Mouse (Mus musculus) liver, postnatal 0 days (tissue): Measurements from ENCODE around the gene Mknk1. TPM values are rescaled to one million over a fixed set of nuclear protein-coding genes. Genes with fewer than 3 reads are reported as not detected.

ENCODE experiments used
- ATAC-seq: fragments of 200-750 bp; cut with Nextera tagmentation; 2 replicates; pipeline ENCODE4 v1.8.0; 2017; ENCODE audit warnings: mild to moderate bottlenecking, moderate library complexity
- DNase-seq: peaks from one replicate; pipeline ENCODE4 v3.0.0-alpha.2; 2016
- H3K27ac ChIP-seq: fragments of 300-500 bp; sonication (generic); 2 replicates; pipeline ENCODE4 v1.5.1; 2014; ENCODE audit warnings: antibody characterized with exemption, moderate library complexity, mild to moderate bottlenecking, low read depth
- H3K27me3 ChIP-seq: fragments of 300-500 bp; sonication (generic); 2 replicates; pipeline ENCODE4 v1.6.1; 2014; ENCODE audit warnings: low read length, control low read depth, mixed read lengths; ENCODE audit not compliant: insufficient read depth
- H3K36me3 ChIP-seq: fragments of 300-500 bp; sonication (generic); replicated peaks from 2 replicates; pipeline ENCODE4 v1.6.1; 2014; ENCODE audit warnings: mild to moderate bottlenecking, control low read depth, low read length, moderate library complexity, mixed read lengths; ENCODE audit not compliant: insufficient read depth
- H3K4me1 ChIP-seq: fragments of 300-500 bp; sonication (generic); 2 replicates; pipeline ENCODE4 v1.6.1; 2014; ENCODE audit warnings: antibody characterized with exemption, mild to moderate bottlenecking, control low read depth; ENCODE audit not compliant: insufficient read depth
- H3K4me2 ChIP-seq: fragments of 300-500 bp; sonication (generic); 2 replicates; pipeline ENCODE4 v1.6.1; 2014; ENCODE audit warnings: low read depth, mild to moderate bottlenecking, low read length, moderate library complexity, mixed read lengths
- H3K4me3 ChIP-seq: fragments of 300-500 bp; sonication (generic); 2 replicates; pipeline ENCODE4 v1.5.1; 2014; ENCODE audit warnings: low read depth, low read length
- H3K9ac ChIP-seq: fragments of 300-500 bp; sonication (generic); replicated peaks from 2 replicates; pipeline ENCODE4 v1.6.1; 2014; ENCODE audit warnings: mild to moderate bottlenecking, moderate library complexity
- H3K9me3 ChIP-seq: fragments of 300-500 bp; sonication (generic); 2 replicates; pipeline ENCODE4 v1.6.1; 2016; ENCODE audit warnings: mild to moderate bottlenecking, control low read depth, low read length, mixed read lengths
- CTCF ChIP-seq: sonication (generic); IDR thresholded peaks from 2 replicates; pipeline ENCODE4 v1.5.1; 2016; ENCODE audit warnings: antibody characterized with exemption, low read depth
- EP300 ChIP-seq: IDR thresholded peaks from 2 replicates; pipeline ENCODE4 v1.6.1; 2016; ENCODE audit warnings: antibody characterized with exemption, low read depth, mild to moderate bottlenecking
- WGBS: fragments of 180-500 bp; shearing (Covaris S2); extraction: QIAGEN DNeasy Blood & Tissue Kit; methylation state at CpG from one replicate; pipeline ENCODE4 v1.1.7; 2014; ENCODE audit not compliant: insufficient replicate concordance; 5-methylcytosine and 5-hydroxymethylcytosine counted together
- polyA plus RNA-seq: library from polyadenylated mRNA; unstranded; fragments of >200 nt; fragmentation: Nextera tagmentation; extraction: Ambion mirVana; gene quantifications from 2 replicates; pipeline ENCODE4 v1.2.1, GENCODE M21; 2015

Gene Mknk1
- polyA plus RNA-seq, 1 experiment from 2014 or later = 37.0 TPM

GRCm38 (mm10) chr4:115923262-115923880, 84.4 kb downstream of the Mknk1 start:
- 75% methylated on average over 16 of the region's 16 CpGs for WGBS
- Histone ChIP-seq H3K9ac (no peak overlapping the region), H3K4me3 (no peak overlapping the region), H3K9me3 (no peaks in the 10 kb centered on the region), H3K4me2 (no peak overlapping the region), H3K36me3 (no peaks in the 10 kb centered on the region), H3K27ac (no peak overlapping the region), H3K27me3 (peaks cover 12% of the 10 kb centered on the region; the same call in 1 of the 2 replicates), H3K4me1 (no peaks in the 10 kb centered on the region)
- TF ChIP-seq CTCF (no peak), EP300 (no peak)
- DNase-seq (no peak), ATAC-seq (no peak)

- no peaks in the 10 kb centered on the region for H3K36me3 ChIP-seq
- TF ChIP-seq CTCF (no peak), EP300 (no peak)
- H3K4me1 ChIP-seq = no peaks in the 10 kb centered on the region
- DNase-seq (no peak), ATAC-seq (no peak)
- H3K9me3 ChIP-seq = no peaks in the 10 kb centered on the region
- peaks cover 36% of the 10 kb centered on the region for H3K27me3 ChIP-seq
- no peak overlapping the region for H3K9ac ChIP-seq
- 53% methylated on average over 7 of the region's 7 CpGs for WGBS
- H3K4me3 ChIP-seq = no peak overlapping the region
- no peak overlapping the region for H3K4me2 ChIP-seq
- H3K27ac ChIP-seq = no peak overlapping the region
Observed at GRCm38 (mm10) chr4:115927637-115928036, 88.6 kb downstream of the Mknk1 start.

Other genes starting within 250 kb of the Mknk1 start
- 16.1 and 18.5 TPM in 2 replicates for gene Cyp4a32, start 238.2 kb upstream of the Mknk1 start, polyA plus RNA-seq
- gene Cyp4b1, start 191.5 kb upstream of the Mknk1 start, polyA plus RNA-seq = 10.5 and 12.6 TPM in 2 replicates
- 8.3 and 8.4 TPM in 2 replicates for gene Efcab14, start 101.5 kb upstream of the Mknk1 start, polyA plus RNA-seq
- 0.14 and 0.22 TPM in 2 replicates for gene Tex38, start 58.2 kb upstream of the Mknk1 start, polyA plus RNA-seq
- gene Atpaf1, start 54.4 kb upstream of the Mknk1 start, polyA plus RNA-seq = 14.5 and 15.2 TPM in 2 replicates
- 7.3 and 10.0 TPM in 2 replicates for gene Mob3c, start 11.1 kb upstream of the Mknk1 start, polyA plus RNA-seq
- gene Kncn, start 45.2 kb downstream of the Mknk1 start, polyA plus RNA-seq = not detected in 2 replicates
- gene 6430628N08Rik, start 51.5 kb downstream of the Mknk1 start, polyA plus RNA-seq = not detected in 2 replicates
- gene Dmbx1, start 100.7 kb downstream of the Mknk1 start, polyA plus RNA-seq = not detected in 2 replicates
- gene Faah, start 178.7 kb downstream of the Mknk1 start, polyA plus RNA-seq = 31.4 and 34.2 TPM in 2 replicates
- 8.4 and 8.7 TPM in 2 replicates for gene Nsun4, start 214.7 kb downstream of the Mknk1 start, polyA plus RNA-seq
- gene Uqcrh, start 235.9 kb downstream of the Mknk1 start, polyA plus RNA-seq = 563 and 605 TPM in 2 replicates
- 22.9 and 23.3 TPM in 2 replicates for gene Lrrc41, start 236.1 kb downstream of the Mknk1 start, polyA plus RNA-seq